In the genomic region with DNA sequence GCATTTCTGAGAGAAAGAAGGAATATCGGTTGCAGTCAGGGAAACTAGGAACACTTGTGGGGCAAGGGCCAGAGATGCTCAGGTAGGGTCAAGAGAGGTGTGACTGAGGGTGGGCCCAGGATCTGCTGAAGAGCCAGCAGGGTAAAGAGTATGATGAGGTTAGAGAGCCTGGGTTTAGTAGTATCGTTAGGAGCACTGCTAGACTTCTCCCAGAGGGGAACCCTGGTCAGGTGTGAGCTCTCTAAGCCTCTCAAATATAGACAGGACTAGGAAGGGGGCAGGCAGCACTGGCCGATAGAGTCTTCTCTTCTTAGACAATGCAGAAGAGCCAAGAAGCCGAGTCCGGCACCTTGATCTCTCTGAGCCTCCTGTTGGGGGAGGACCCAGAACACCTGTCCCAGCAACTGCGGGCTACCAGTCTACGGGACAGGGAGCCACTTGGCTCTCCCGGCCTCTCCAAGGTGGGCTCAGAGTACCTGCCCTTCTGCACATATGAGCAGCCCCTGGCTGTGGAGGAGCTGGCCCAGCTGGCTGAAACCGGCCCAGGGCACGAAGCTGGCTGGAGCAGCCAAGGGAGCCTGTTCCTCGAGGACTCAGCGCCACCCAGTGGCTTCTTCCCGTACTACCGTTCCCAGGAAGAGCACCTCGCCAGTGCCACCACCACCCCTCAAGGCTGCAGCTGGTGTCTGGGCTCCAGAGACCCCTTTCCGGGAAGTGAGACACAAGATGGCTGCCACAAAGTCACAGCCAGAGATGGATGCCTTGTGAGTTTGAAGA, we compare ENCODE assay signal across 8 mouse cellular contexts. TPM values are rescaled to one million over a fixed set of nuclear protein-coding genes. Genes with fewer than 3 reads are reported as not detected.
DNase-seq lines count a peak whose midpoint lies in the region; ATAC-seq and TF ChIP-seq lines count a peak whose summit lies in the region.

No protein-coding gene starts in this region.

- no peaks in the 10 kb centered on the region for H3K27me3 ChIP-seq in embryonic facial prominence, embryonic 11.5 days (ENCODE audit: control insufficient read depth, insufficient read depth, low read length)
- H3K27me3 ChIP-seq in heart, embryonic 12.5 days (replicated peaks), result peaks cover 63% of the 10 kb centered on the region

- no peak overlapping the region for H3K9ac ChIP-seq in embryonic facial prominence, embryonic 11.5 days (replicated peaks; ENCODE audit: low read length)
- H3K9ac ChIP-seq in heart, embryonic 12.5 days, result no peak overlapping the region

- peak; percentile 72 for ATAC-seq in embryonic facial prominence, embryonic 11.5 days (replicated peaks; ENCODE audit: insufficient number of reproducible peaks, low FRiP score, low TSS enrichment, low read depth)
- 0 out of 2 replicates have a peak, but pooled peaks have one; percentile 57 for ATAC-seq in heart, embryonic 12.5 days (ENCODE audit: insufficient number of reproducible peaks, low FRiP score)

- H3K4me1 ChIP-seq in embryonic facial prominence, embryonic 11.5 days (ENCODE audit: control insufficient read depth, insufficient read depth, low read length), result no peaks in the 10 kb centered on the region
- peaks cover 5% of the 10 kb centered on the region; the same call in 1 of the 2 replicates for H3K4me1 ChIP-seq in heart, embryonic 12.5 days (replicated peaks)
- H3K4me1 ChIP-seq in olfactory bulb, adult 2 months (ENCODE audit: control insufficient read depth, insufficient read depth, low read length), result no peaks in the 10 kb centered on the region

- DNase-seq in 416B (ENCODE audit: low read depth), result peak; percentile 52
- peak; percentile 80 for DNase-seq in adrenal gland, postnatal 14 days
- DNase-seq in embryonic facial prominence, embryonic 11.5 days (ENCODE audit: low spot score), result peak; percentile 90
- DNase-seq in kidney, postnatal 10 days, result peak; percentile 90
- peak; percentile 36 to 58 for DNase-seq in lung, adult 18-20 months
- DNase-seq in urinary bladder, adult 18-20 months (ENCODE audit: low spot score in 2 of 2), result peak; percentile 44 to 72

- no peaks in the 10 kb centered on the region for H3K9me3 ChIP-seq in embryonic facial prominence, embryonic 11.5 days (replicated peaks; ENCODE audit: control insufficient read depth, low read length)
- no peaks in the 10 kb centered on the region for H3K9me3 ChIP-seq in heart, embryonic 12.5 days (replicated peaks)

- H3K27ac ChIP-seq in embryonic facial prominence, embryonic 11.5 days (replicated peaks; ENCODE audit: low read depth, low read length), result no peak overlapping the region
- no peak overlapping the region for H3K27ac ChIP-seq in heart, embryonic 12.5 days (ENCODE audit: poor library complexity, severe bottlenecking)
- H3K27ac ChIP-seq in olfactory bulb, adult 2 months (ENCODE audit: insufficient read depth, low read depth, low read length), result no peak overlapping the region

- H3K36me3 ChIP-seq in embryonic facial prominence, embryonic 11.5 days (replicated peaks; ENCODE audit: control insufficient read depth, insufficient read depth, low read depth, low read length), result no peaks in the 10 kb centered on the region
- no peaks in the 10 kb centered on the region for H3K36me3 ChIP-seq in heart, embryonic 12.5 days

- TF ChIP-seq POLR2A in olfactory bulb, adult 2 months (IDR thresholded peaks at IDR 0.05; ENCODE audit: insufficient read depth, low read depth, low read length), result no peak

- H3K4me3 ChIP-seq in embryonic facial prominence, embryonic 11.5 days (ENCODE audit: low read depth, low read length), result no peak overlapping the region
- no peak overlapping the region for H3K4me3 ChIP-seq in heart, embryonic 12.5 days
- no peak overlapping the region for H3K4me3 ChIP-seq in olfactory bulb, adult 2 months (ENCODE audit: insufficient read depth, low read depth, low read length)

- peak; percentile 84 for TF ChIP-seq CTCF in olfactory bulb, adult 2 months (IDR thresholded peaks at IDR 0.05; ENCODE audit: insufficient read depth, low read depth, low read length)

- WGBS in embryonic facial prominence, embryonic 11.5 days, result 37% methylated on average over 16 of the region's 16 CpGs
- WGBS in heart, embryonic 12.5 days, result 30% methylated on average over 16 of the region's 16 CpGs
- WGBS in olfactory bulb, adult 2 months, result 37% methylated on average over 16 of the region's 16 CpGs

- no peak overlapping the region for H3K4me2 ChIP-seq in embryonic facial prominence, embryonic 11.5 days (ENCODE audit: low read depth, low read length)
- no peak overlapping the region for H3K4me2 ChIP-seq in heart, embryonic 12.5 days

RNA-seq across cellular contexts. Expression of a gene that starts 2.5 kb away (rescaled TPM):
- not detected in 2 replicates for total RNA-seq in adrenal gland, postnatal 14 days (2021)
- not detected in 2 replicates for polyA plus RNA-seq in embryonic facial prominence, embryonic 11.5 days (2014; fragmentation: Nextera tagmentation; extraction: Ambion mirVana)
- polyA plus RNA-seq in heart, embryonic 12.5 days (2016; fragmentation: Nextera tagmentation; extraction: Ambion mirVana), result not detected in 2 replicates
- polyA plus RNA-seq in olfactory bulb, adult 2 months (2012; ENCODE audit: insufficient read depth, insufficient read length, low replicate concordance, missing spikeins), result not detected in 2 replicates

RNA-seq across cellular contexts. Expression of a gene that starts 9.2 kb away (rescaled TPM):
- 2.7 and 4.6 TPM in 2 replicates for total RNA-seq in adrenal gland, postnatal 14 days (2021)
- polyA plus RNA-seq in embryonic facial prominence, embryonic 11.5 days (2014; fragmentation: Nextera tagmentation; extraction: Ambion mirVana), result 0.08 TPM in 1 of 2 replicates, not detected in the other
- polyA plus RNA-seq in heart, embryonic 12.5 days (2016; fragmentation: Nextera tagmentation; extraction: Ambion mirVana), result not detected in 2 replicates
- not detected in 2 replicates for polyA plus RNA-seq in olfactory bulb, adult 2 months (2012; ENCODE audit: insufficient read depth, insufficient read length, low replicate concordance, missing spikeins)

RNA-seq across cellular contexts. Expression of a gene that starts 53.1 kb away (rescaled TPM):
- total RNA-seq in adrenal gland, postnatal 14 days (2021), result not detected in 2 replicates
- not detected in 2 replicates for polyA plus RNA-seq in embryonic facial prominence, embryonic 11.5 days (2014; fragmentation: Nextera tagmentation; extraction: Ambion mirVana)
- polyA plus RNA-seq in heart, embryonic 12.5 days (2016; fragmentation: Nextera tagmentation; extraction: Ambion mirVana), result not detected in 2 replicates
- polyA plus RNA-seq in olfactory bulb, adult 2 months (2012; ENCODE audit: insufficient read depth, insufficient read length, low replicate concordance, missing spikeins), result not detected in 2 replicates
